Mouse (Mus musculus) hindbrain, embryonic 15.5 days (tissue): ENCODE measurements around the gene Morn1. TPM values are rescaled to one million over a fixed set of nuclear protein-coding genes. Genes with fewer than 3 reads are reported as not detected.

ENCODE experiments used
- ATAC-seq: fragments of 200-750 bp; cut with Nextera tagmentation; 2 replicates; pipeline ENCODE4 v1.8.0; 2017; ENCODE audit warnings: low read depth, moderate number of reproducible peaks, moderate TSS enrichment; ENCODE audit not compliant: low FRiP score
- H3K27ac ChIP-seq: fragments of 300-500 bp; sonication (generic); replicated peaks from 2 replicates; pipeline ENCODE4 v1.5.1; 2015; ENCODE audit warnings: mild to moderate bottlenecking, inconsistent platforms
- H3K27me3 ChIP-seq: fragments of 300-500 bp; sonication (generic); 2 replicates; pipeline ENCODE4 v1.6.1; 2015; ENCODE audit warnings: control low read depth, inconsistent platforms
- H3K36me3 ChIP-seq: fragments of 300-500 bp; sonication (generic); 2 replicates; pipeline ENCODE4 v1.6.1; 2015; ENCODE audit warnings: control low read depth, inconsistent platforms
- H3K4me1 ChIP-seq: fragments of 300-500 bp; sonication (generic); replicated peaks from 2 replicates; pipeline ENCODE4 v1.6.1; 2015; ENCODE audit warnings: control low read depth, inconsistent platforms
- H3K4me2 ChIP-seq: fragments of 300-500 bp; sonication (generic); 2 replicates; pipeline ENCODE4 v1.6.1; 2015; ENCODE audit warnings: moderate library complexity, mild to moderate bottlenecking, inconsistent platforms
- H3K4me3 ChIP-seq: fragments of 300-500 bp; sonication (generic); 2 replicates; pipeline ENCODE4 v1.5.1; 2015; ENCODE audit warnings: mild to moderate bottlenecking, inconsistent platforms
- H3K9ac ChIP-seq: fragments of 300-500 bp; sonication (generic); 2 replicates; pipeline ENCODE4 v1.6.1; 2015; ENCODE audit warnings: inconsistent platforms
- H3K9me3 ChIP-seq: fragments of 300-500 bp; sonication (generic); 2 replicates; pipeline ENCODE4 v1.6.1; 2016; ENCODE audit warnings: control low read depth, inconsistent platforms
- whole genome bisulfite sequencing: fragments of 180-500 bp; shearing (Covaris S2); methylation state at CpG from one replicate; pipeline ENCODE4 v1.1.7; 2015; 5-methylcytosine and 5-hydroxymethylcytosine counted together
- polyA plus RNA-seq: library from polyadenylated mRNA; unstranded; fragments of >200 nt; fragmentation: Nextera tagmentation; extraction: Ambion mirVana; gene quantifications from 2 replicates; pipeline ENCODE4 v1.2.1, GENCODE M21; 2015

Gene Morn1
- polyA plus RNA-seq = 8.1 and 10.0 TPM in 2 replicates

- peak within 1 kb of the TSS; percentile 70 for H3K4me3 ChIP-seq
- H3K9me3 ChIP-seq = no peaks in the 10 kb centered on the region
- peak; percentile 97 for ATAC-seq
- H3K27ac ChIP-seq = peak within 1 kb of the TSS; percentile 91
- peaks cover 36% of the 10 kb centered on the region for H3K4me1 ChIP-seq
- no peaks in the 10 kb centered on the region for H3K27me3 ChIP-seq
- peaks cover 9% of the 10 kb centered on the region; the same call in 1 of the 2 replicates for H3K36me3 ChIP-seq
- under 1% methylated on average over 85 of the region's 85 CpGs for WGBS
- peak within 1 kb of the TSS; percentile 82 for H3K9ac ChIP-seq
- H3K4me2 ChIP-seq = peak within 1 kb of the TSS; percentile 89
These were observed at the start of gene Morn1, which contains the start of gene Rer1 for GRCm38 (mm10) chr4:155086108-155087024. Gene Morn1 (plus strand): TSS chr4:155086577. Gene Rer1 (minus strand): TSS chr4:155086382.

GRCm38 (mm10) chr4:155040197-155040596, 46.2 kb upstream of the Morn1 start:
- Histone ChIP-seq H3K4me3 (peak overlapping the region; percentile 10; the same call in 1 of the 2 replicates), H3K27me3 (peaks cover 33% of the 10 kb centered on the region), H3K27ac (no peak overlapping the region), H3K4me1 (peaks cover 42% of the 10 kb centered on the region), H3K4me2 (peak overlapping the region; percentile 45), H3K9me3 (no peaks in the 10 kb centered on the region), H3K36me3 (no peaks in the 10 kb centered on the region), H3K9ac (peak overlapping the region; percentile 8; the same call in 1 of the 2 replicates)
- ATAC-seq = peak; percentile 13
- 8% methylated on average over 9 of the region's 9 CpGs for WGBS

GRCm38 (mm10) chr4:155040696-155041095, 45.7 kb upstream of the Morn1 start:
- Histone ChIP-seq H3K36me3 (no peaks in the 10 kb centered on the region), H3K9me3 (no peaks in the 10 kb centered on the region), H3K4me3 (peak overlapping the region; percentile 10; the same call in 1 of the 2 replicates), H3K9ac (peak overlapping the region; percentile 8; the same call in 1 of the 2 replicates), H3K27me3 (peaks cover 33% of the 10 kb centered on the region), H3K4me1 (peaks cover 42% of the 10 kb centered on the region), H3K27ac (no peak overlapping the region), H3K4me2 (peak overlapping the region; percentile 45)
- ATAC-seq = peak; percentile 5; the same call in 1 of the 2 replicates
- WGBS = 40% methylated on average over 6 of the region's 6 CpGs

- H3K4me1 ChIP-seq = peaks cover 42% of the 10 kb centered on the region
- peak overlapping the region; percentile 64 for H3K9ac ChIP-seq
- no peaks in the 10 kb centered on the region for H3K36me3 ChIP-seq
- H3K4me3 ChIP-seq = peak overlapping the region; percentile 55
- ATAC-seq = peak; percentile 61
- no peak overlapping the region for H3K27ac ChIP-seq
- 2% methylated on average over 56 of the region's 65 CpGs for WGBS
- peak overlapping the region; percentile 92 for H3K4me2 ChIP-seq
- H3K9me3 ChIP-seq = no peaks in the 10 kb centered on the region
- peaks cover 26% of the 10 kb centered on the region for H3K27me3 ChIP-seq
These were observed 43.6 kb upstream of the Morn1 start for GRCm38 (mm10) chr4:155042606-155043288.

- H3K4me1 ChIP-seq = peaks cover 42% of the 10 kb centered on the region
- H3K27ac ChIP-seq = no peak overlapping the region
- peaks cover 26% of the 10 kb centered on the region for H3K27me3 ChIP-seq
- 2% methylated on average over 25 of the region's 25 CpGs for WGBS
- peak overlapping the region; percentile 64 for H3K9ac ChIP-seq
- peak overlapping the region; percentile 55 for H3K4me3 ChIP-seq
- ATAC-seq = peak; percentile 16
- H3K36me3 ChIP-seq = no peaks in the 10 kb centered on the region
- H3K9me3 ChIP-seq = no peaks in the 10 kb centered on the region
- peak overlapping the region; percentile 92 for H3K4me2 ChIP-seq
These were observed 43.1 kb upstream of the Morn1 start for GRCm38 (mm10) chr4:155043289-155043625.

- 85% methylated on average over 14 of the region's 14 CpGs for WGBS
- no peak for ATAC-seq
- H3K9ac ChIP-seq = no peak overlapping the region
- H3K36me3 ChIP-seq = no peaks in the 10 kb centered on the region
- H3K4me2 ChIP-seq = no peak overlapping the region
- H3K27me3 ChIP-seq = peaks cover 26% of the 10 kb centered on the region
- no peak overlapping the region for H3K4me3 ChIP-seq
- H3K27ac ChIP-seq = no peak overlapping the region
- no peaks in the 10 kb centered on the region for H3K9me3 ChIP-seq
- H3K4me1 ChIP-seq = peaks cover 20% of the 10 kb centered on the region
These were observed 39.7 kb upstream of the Morn1 start for GRCm38 (mm10) chr4:155046636-155047035.

- Histone ChIP-seq H3K4me2 (no peak overlapping the region), H3K9ac (no peak overlapping the region), H3K9me3 (no peaks in the 10 kb centered on the region), H3K4me3 (no peak overlapping the region), H3K27ac (no peak overlapping the region), H3K4me1 (no peaks in the 10 kb centered on the region), H3K36me3 (no peaks in the 10 kb centered on the region), H3K27me3 (no peaks in the 10 kb centered on the region)
- ATAC-seq = no peak
- 90% methylated on average over 7 of the region's 7 CpGs for WGBS
These were observed 36.3 kb upstream of the Morn1 start for GRCm38 (mm10) chr4:155050116-155050515.

- Histone ChIP-seq H3K36me3 (no peaks in the 10 kb centered on the region), H3K27ac (no peak within 1 kb of the TSS), H3K4me3 (no peak within 1 kb of the TSS), H3K4me2 (no peak within 1 kb of the TSS), H3K9me3 (no peaks in the 10 kb centered on the region), H3K27me3 (no peaks in the 10 kb centered on the region), H3K9ac (no peak within 1 kb of the TSS), H3K4me1 (peaks cover 11% of the 10 kb centered on the region; the same call in 1 of the 2 replicates)
- WGBS = 57% methylated on average over 10 of the region's 10 CpGs
- ATAC-seq = peak; percentile 40; the same call in 1 of the 2 replicates
These were observed 29.7 kb upstream of the Morn1 start, which contains the start of gene Plch2 for GRCm38 (mm10) chr4:155056724-155057123. Gene Plch2 (minus strand): TSS chr4:155056784.

GRCm38 (mm10) chr4:155058325-155058724, 28.1 kb upstream of the Morn1 start:
- Histone ChIP-seq H3K4me2 (no peak overlapping the region), H3K9ac (no peak overlapping the region), H3K36me3 (no peaks in the 10 kb centered on the region), H3K27me3 (no peaks in the 10 kb centered on the region), H3K27ac (no peak overlapping the region), H3K4me1 (peaks cover 11% of the 10 kb centered on the region; the same call in 1 of the 2 replicates), H3K4me3 (no peak overlapping the region), H3K9me3 (no peaks in the 10 kb centered on the region)
- WGBS = 48% methylated on average over 10 of the region's 10 CpGs
- ATAC-seq = no peak

- H3K4me2 ChIP-seq = no peak overlapping the region
- no peaks in the 10 kb centered on the region for H3K27me3 ChIP-seq
- H3K9ac ChIP-seq = no peak overlapping the region
- H3K27ac ChIP-seq = no peak overlapping the region
- 50% methylated on average over 3 of the region's 3 CpGs for WGBS
- peaks cover 22% of the 10 kb centered on the region for H3K4me1 ChIP-seq
- no peaks in the 10 kb centered on the region for H3K9me3 ChIP-seq
- no peak for ATAC-seq
- no peak overlapping the region for H3K4me3 ChIP-seq
- H3K36me3 ChIP-seq = peaks cover 3% of the 10 kb centered on the region
These were observed 22.5 kb upstream of the Morn1 start for GRCm38 (mm10) chr4:155063895-155064294.

- no peaks in the 10 kb centered on the region for H3K9me3 ChIP-seq
- H3K27ac ChIP-seq = no peak overlapping the region
- no peak overlapping the region for H3K9ac ChIP-seq
- H3K4me3 ChIP-seq = no peak overlapping the region
- peaks cover 9% of the 10 kb centered on the region for H3K36me3 ChIP-seq
- no peak overlapping the region for H3K4me2 ChIP-seq
- peaks cover 22% of the 10 kb centered on the region for H3K4me1 ChIP-seq
- 84% methylated on average over 2 of the region's 2 CpGs for WGBS
- no peaks in the 10 kb centered on the region for H3K27me3 ChIP-seq
- ATAC-seq = no peak
These were observed 21.9 kb upstream of the Morn1 start for GRCm38 (mm10) chr4:155064474-155064873.
